11 mouse cellular contexts compared by ENCODE assay signal in the genomic region with DNA sequence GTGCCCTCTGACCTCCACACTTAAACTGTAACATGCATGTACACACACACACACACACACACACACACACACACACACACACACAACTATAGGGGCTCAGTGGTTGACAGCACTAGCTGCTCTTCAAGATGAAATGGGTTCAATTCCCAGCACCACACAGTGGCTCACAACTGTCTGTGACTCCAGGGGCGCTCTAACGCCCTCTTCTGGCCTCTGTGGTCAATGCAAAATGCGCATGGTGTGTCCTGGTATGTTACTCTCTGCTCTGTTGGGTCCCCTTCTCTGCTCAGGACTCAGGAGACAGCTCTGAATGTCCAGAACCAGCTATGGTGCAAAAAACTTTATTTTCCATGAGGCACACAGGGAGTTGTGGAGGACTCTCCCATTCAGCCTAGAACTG. TPM values are rescaled to one million over a fixed set of nuclear protein-coding genes. Genes with fewer than 3 reads are reported as not detected.
DNase-seq lines count a peak whose midpoint lies in the region; ATAC-seq and TF ChIP-seq lines count a peak whose summit lies in the region.
"Had no signal": no experiment of that assay in that cellular context is flagged by ENCODE, and none has a peak within 500 bp of the region (broad histone marks: within the 10 kb centered on the region; RNA-seq: fewer than 3 reads in every experiment).

No protein-coding gene starts in this region.

- H3K36me3 ChIP-seq in lung, embryonic 14.5 days (ENCODE audit: insufficient read depth): no peaks in the 10 kb centered on the region
- no peaks in the 10 kb centered on the region for H3K36me3 ChIP-seq in intestine, embryonic 16.5 days (ENCODE audit: control insufficient read depth, insufficient read depth, low read length)
- no peaks in the 10 kb centered on the region for H3K36me3 ChIP-seq in stomach, embryonic 14.5 days (ENCODE audit: control insufficient read depth, insufficient read depth, low read length)
- no peaks in the 10 kb centered on the region for H3K36me3 ChIP-seq in kidney, adult 2 months (ENCODE audit: control insufficient read depth, insufficient read depth, low read length)
- H3K36me3 ChIP-seq: forebrain, embryonic 12.5 days; hindbrain, embryonic 15.5 days had no signal

- ATAC-seq in lung, embryonic 14.5 days (ENCODE audit: insufficient read depth): peak; percentile 17; the same call in 1 of the 2 replicates
- ATAC-seq in intestine, embryonic 16.5 days: no peak
- no peak for ATAC-seq in stomach, embryonic 14.5 days (ENCODE audit: insufficient number of reproducible peaks, insufficient read depth, low FRiP score, low read depth)

- no peak overlapping the region for H3K4me2 ChIP-seq in lung, embryonic 14.5 days
- no peak overlapping the region for H3K4me2 ChIP-seq in intestine, embryonic 16.5 days (ENCODE audit: low read depth, low read length)
- no peak overlapping the region for H3K4me2 ChIP-seq in stomach, embryonic 14.5 days (replicated peaks; ENCODE audit: low read depth, low read length)
- H3K4me2 ChIP-seq: forebrain, embryonic 12.5 days; hindbrain, embryonic 15.5 days had no signal

- peaks cover 8% of the 10 kb centered on the region; the same call in 1 of the 2 replicates for H3K4me1 ChIP-seq in lung, embryonic 14.5 days (ENCODE audit: insufficient read depth)
- peaks cover 21% of the 10 kb centered on the region for H3K4me1 ChIP-seq in intestine, embryonic 16.5 days (ENCODE audit: control insufficient read depth, insufficient read depth, low read length)
- peaks cover 6% of the 10 kb centered on the region; the same call in 1 of the 2 replicates for H3K4me1 ChIP-seq in stomach, embryonic 14.5 days (ENCODE audit: control insufficient read depth, insufficient read depth, low read length)
- no peaks in the 10 kb centered on the region for H3K4me1 ChIP-seq in kidney, adult 2 months (ENCODE audit: control insufficient read depth, insufficient read depth, low read length)
- H3K4me1 ChIP-seq: hindbrain, embryonic 15.5 days had no signal

- intact Hi-C loops in gastrocnemius, adult 2 months (cut with DNase I): loop anchor here (5.0 kb wide), 1 partner anchor 83 kb away; the partner anchor contains the start of gene Gjd3

- TF ChIP-seq POLR2A in kidney, adult 2 months (IDR thresholded peaks at IDR 0.05; ENCODE audit: low read depth, low read length): no peak

- H3K9me3 ChIP-seq in lung, embryonic 14.5 days (ENCODE audit: low read depth, low read length): no peaks in the 10 kb centered on the region
- no peaks in the 10 kb centered on the region for H3K9me3 ChIP-seq in intestine, embryonic 16.5 days (ENCODE audit: control insufficient read depth, low read length)
- no peaks in the 10 kb centered on the region for H3K9me3 ChIP-seq in stomach, embryonic 14.5 days (ENCODE audit: control insufficient read depth, low read depth, low read length)
- H3K9me3 ChIP-seq: forebrain, embryonic 12.5 days; hindbrain, embryonic 15.5 days; megakaryocyte, embryonic 14.5 days had no signal

- no peak overlapping the region for H3K4me3 ChIP-seq in gastrocnemius, adult 2 months
- no peak overlapping the region for H3K4me3 ChIP-seq in lung, embryonic 14.5 days (ENCODE audit: low read depth, low read length)
- no peak overlapping the region for H3K4me3 ChIP-seq in intestine, embryonic 16.5 days (ENCODE audit: low read length)
- H3K4me3 ChIP-seq in stomach, embryonic 14.5 days (ENCODE audit: low read depth, low read length): no peak overlapping the region
- H3K4me3 ChIP-seq in kidney, adult 2 months (ENCODE audit: insufficient read depth, low read depth, low read length): no peak overlapping the region
- H3K4me3 ChIP-seq: forebrain, embryonic 12.5 days; hindbrain, embryonic 15.5 days; megakaryocyte, embryonic 14.5 days had no signal

- 63% methylated on average over 3 of the region's 3 CpGs for WGBS in lung, embryonic 14.5 days
- WGBS in intestine, embryonic 16.5 days: 79% methylated on average over 3 of the region's 3 CpGs
- 60% methylated on average over 3 of the region's 3 CpGs for whole genome bisulfite sequencing in stomach, embryonic 14.5 days
- WGBS in kidney, adult 2 months: 84% methylated on average over 3 of the region's 3 CpGs

- DNase-seq in gastrocnemius, adult 2 months: no peak
- no peak for DNase-seq in gastrocnemius, adult 18-20 months (ENCODE audit: low spot score)
- no peak for DNase-seq in lung, embryonic 14.5 days
- DNase-seq in lung, postnatal 36 days: no peak
- no peak for DNase-seq in frontal cortex, postnatal 10 days (ENCODE audit: low spot score in 2 of 2)
- no peak for DNase-seq in kidney, adult 2 months

- H3K27ac ChIP-seq in gastrocnemius, adult 2 months: peak overlapping the region; percentile 61
- no peak overlapping the region; the same call in 1 of the 2 replicates for H3K27ac ChIP-seq in lung, embryonic 14.5 days (ENCODE audit: low read depth)
- peak overlapping the region; percentile 51; the same call in 1 of the 2 replicates for H3K27ac ChIP-seq in intestine, embryonic 16.5 days (ENCODE audit: low read length)
- H3K27ac ChIP-seq in stomach, embryonic 14.5 days (ENCODE audit: low read length): peak overlapping the region; percentile 61; the same call in 1 of the 2 replicates
- H3K27ac ChIP-seq in kidney, adult 2 months (ENCODE audit: insufficient read depth, low read depth, low read length): no peak overlapping the region
- H3K27ac ChIP-seq: forebrain, embryonic 12.5 days; hindbrain, embryonic 15.5 days had no signal

- TF ChIP-seq CTCF in gastrocnemius, adult 2 months (IDR thresholded peaks at IDR 0.05): 0 out of 2 replicates have a peak, but pooled peaks have one; percentile 5
- TF ChIP-seq CTCF in lung, embryonic 14.5 days (IDR thresholded peaks at IDR 0.05; ENCODE audit: low read depth): peak; percentile 32; the same call in 1 of the 2 replicates
- TF ChIP-seq CTCF in kidney, adult 2 months (conservative IDR thresholded peaks at IDR 0.05; ENCODE audit: insufficient read depth, insufficient read length, low read depth, low read length): no peak

- no peak overlapping the region for H3K9ac ChIP-seq in lung, embryonic 14.5 days
- H3K9ac ChIP-seq in intestine, embryonic 16.5 days (ENCODE audit: low read depth, low read length): no peak overlapping the region
- no peak overlapping the region for H3K9ac ChIP-seq in stomach, embryonic 14.5 days (replicated peaks; ENCODE audit: low read depth, low read length)
- H3K9ac ChIP-seq: forebrain, embryonic 12.5 days; hindbrain, embryonic 15.5 days had no signal

- H3K27me3 ChIP-seq in lung, embryonic 14.5 days (ENCODE audit: insufficient read depth, low read length): no peaks in the 10 kb centered on the region
- no peaks in the 10 kb centered on the region for H3K27me3 ChIP-seq in intestine, embryonic 16.5 days (replicated peaks; ENCODE audit: control insufficient read depth, insufficient read depth, low read length)
- no peaks in the 10 kb centered on the region for H3K27me3 ChIP-seq in stomach, embryonic 14.5 days (ENCODE audit: control insufficient read depth, insufficient read depth, low read length)
- no peaks in the 10 kb centered on the region for H3K27me3 ChIP-seq in kidney, adult 2 months (replicated peaks; ENCODE audit: control insufficient read depth, insufficient read depth, low read length)
- H3K27me3 ChIP-seq: forebrain, embryonic 12.5 days; hindbrain, embryonic 15.5 days had no signal

RNA-seq across cellular contexts. Expression of gene Tns4, which starts 23.8 kb away (rescaled TPM):
- under 1 TPM in 1 of 2 experiments, not detected in 1; 0.22 TPM for total RNA-seq in gastrocnemius, adult 2 months (2021)
- total RNA-seq in gastrocnemius, adult 18-20 months (2021): under 1 TPM in 1 of 2 experiments, not detected in 1; 0.07 TPM
- 0.39 and 0.47 TPM in 2 replicates for polyA plus RNA-seq in lung, embryonic 14.5 days (2014; fragmentation: Nextera tagmentation; extraction: Ambion mirVana)
- 0.65 and 1.3 TPM in 2 replicates for polyA plus RNA-seq in intestine, embryonic 16.5 days (2015; fragmentation: Nextera tagmentation; extraction: Ambion mirVana)
- 2.4 and 2.5 TPM in 2 replicates for polyA plus RNA-seq in stomach, embryonic 14.5 days (2014; fragmentation: Nextera tagmentation; extraction: Ambion mirVana)
- 0.86 and 1.8 TPM in 2 replicates for polyA plus RNA-seq in kidney, adult 2 months (2012; rRNA removed)

RNA-seq across cellular contexts. Expression of gene Igfbp4, which starts 24.3 kb away (rescaled TPM):
- total RNA-seq in gastrocnemius, adult 2 months (2021): 10 to 100 TPM; 30.4 to 36.8 TPM
- 10 to 100 TPM; 30.0 to 48.5 TPM for total RNA-seq in gastrocnemius, adult 18-20 months (2021)
- 404 and 412 TPM in 2 replicates for polyA plus RNA-seq in lung, embryonic 14.5 days (2014; fragmentation: Nextera tagmentation; extraction: Ambion mirVana)
- 345 and 352 TPM in 2 replicates for polyA plus RNA-seq in intestine, embryonic 16.5 days (2015; fragmentation: Nextera tagmentation; extraction: Ambion mirVana)
- polyA plus RNA-seq in stomach, embryonic 14.5 days (2014; fragmentation: Nextera tagmentation; extraction: Ambion mirVana): 494 and 532 TPM in 2 replicates
- polyA plus RNA-seq in kidney, adult 2 months (2012; rRNA removed): 1,142 and 1,152 TPM in 2 replicates

RNA-seq across cellular contexts. Expression of gene Top2a, which starts 41.4 kb away (rescaled TPM):
- under 1 TPM; 0.11 to 0.18 TPM for total RNA-seq in gastrocnemius, adult 2 months (2021)
- under 1 TPM; 0.09 to 0.21 TPM for total RNA-seq in gastrocnemius, adult 18-20 months (2021)
- 349 and 364 TPM in 2 replicates for polyA plus RNA-seq in lung, embryonic 14.5 days (2014; fragmentation: Nextera tagmentation; extraction: Ambion mirVana)
- 132 and 149 TPM in 2 replicates for polyA plus RNA-seq in intestine, embryonic 16.5 days (2015; fragmentation: Nextera tagmentation; extraction: Ambion mirVana)
- 260 and 284 TPM in 2 replicates for polyA plus RNA-seq in stomach, embryonic 14.5 days (2014; fragmentation: Nextera tagmentation; extraction: Ambion mirVana)
- polyA plus RNA-seq in kidney, adult 2 months (2012; rRNA removed): 0.72 and 1.1 TPM in 2 replicates

Comparison
In these comparisons a context has a peak if more than half of its experiments do, and no peak if none do; other contexts are left out.
1. H3K27ac ChIP-seq: peak in gastrocnemius, adult 2 months (single experiment), intestine, embryonic 16.5 days (single experiment) and stomach, embryonic 14.5 days (single experiment); none in lung, embryonic 14.5 days (single experiment) and kidney, adult 2 months (single experiment).
2. RNA of gene Top2a, which starts 41.4 kb away (polyA plus RNA-seq): 349 to 364 TPM in lung, embryonic 14.5 days, 260 to 284 TPM in stomach, embryonic 14.5 days and 132 to 149 TPM in intestine, embryonic 16.5 days; 0.72 to 1.1 TPM in kidney, adult 2 months; every median in the first group is over 10 times any median in the second.